Mouse (Mus musculus) ES-E14 (cell line): ENCODE measurements at regions not wholly inside any gene's neighbourhood (a gene's known extent, or its start where the extent isn't known, plus 50 kb on each side); places are given as distances from the start of the nearest gene placed in this dataset.
A peak's percentile ranks its signal among the peaks of the same experiment; 100 is the strongest.

Experiments used
- DNase-seq: peaks from one replicate; pipeline ENCODE4 v3.0.0-alpha.2; 2013; ENCODE audit warnings: low read depth, low spot score
- H3K27ac ChIP-seq: 2 replicates; pipeline ENCODE4 v1.5.1; 2012; ENCODE audit warnings: low read depth, mild to moderate bottlenecking, low read length, moderate library complexity, mixed read lengths; ENCODE audit not compliant: poor library complexity, insufficient read depth, severe bottlenecking
- H3K36me3 ChIP-seq: 2 replicates; pipeline ENCODE4 v1.6.1; 2012; ENCODE audit warnings: mild to moderate bottlenecking, low read length, moderate library complexity, mixed read lengths; ENCODE audit not compliant: control insufficient read depth, poor library complexity, insufficient read depth, severe bottlenecking
- H3K4me1 ChIP-seq, 2 experiments: fragments of 150-350 bp in 1 of 2; sonication (generic) in 1 of 2; 2 replicates each; pipeline ENCODE4 v1.6.1; 2012; ENCODE audit warnings: low read length in 2 of 2, mild to moderate bottlenecking in 1 of 2, mixed read lengths in 1 of 2; ENCODE audit not compliant: control insufficient read depth in 2 of 2, insufficient read depth in 2 of 2, poor library complexity in 1 of 2
- H3K4me3 ChIP-seq, 2 experiments: fragments of 150-350 bp in 1 of 2; sonication (generic) in 1 of 2; 2 replicates each; pipeline ENCODE4 v1.5.1; 2012; ENCODE audit warnings: low read length in 2 of 2, low read depth in 1 of 2, mild to moderate bottlenecking in 1 of 2, mixed read lengths in 1 of 2; ENCODE audit not compliant: insufficient read depth in 1 of 2, poor library complexity in 1 of 2, severe bottlenecking in 1 of 2
- H3K9ac ChIP-seq: 2 replicates; pipeline ENCODE4 v1.6.1; 2012; ENCODE audit warnings: low read depth, mild to moderate bottlenecking, low read length, mixed read lengths; ENCODE audit not compliant: poor library complexity, insufficient read depth, severe bottlenecking
- H3K9me3 ChIP-seq: fragments of 150-350 bp; sonication (generic); 2 replicates; pipeline ENCODE4 v1.6.1; 2012; ENCODE audit warnings: low read depth, mild to moderate bottlenecking, low read length; ENCODE audit not compliant: control insufficient read depth, insufficient read depth
- CHD2 ChIP-seq: IDR thresholded peaks from 2 replicates; pipeline ENCODE4 v1.6.1; 2014; ENCODE audit warnings: mild to moderate bottlenecking, low read depth, low read length, inconsistent platforms
- HCFC1 ChIP-seq: IDR thresholded peaks from 2 replicates; pipeline ENCODE4 v1.6.1; 2012; ENCODE audit warnings: low read length, inconsistent platforms, borderline replicate concordance; ENCODE audit not compliant: insufficient read depth
- MAFK ChIP-seq: IDR thresholded peaks from 2 replicates; pipeline ENCODE4 v1.6.1; 2014; ENCODE audit warnings: mild to moderate bottlenecking, low read depth, low read length, inconsistent platforms; ENCODE audit not compliant: insufficient read depth
- ZC3H11A ChIP-seq: IDR thresholded peaks from 2 replicates; pipeline ENCODE4 v1.6.1; 2012; ENCODE audit warnings: low read depth, mild to moderate bottlenecking, inconsistent platforms, low read length, borderline replicate concordance
- ZNF384 ChIP-seq: IDR thresholded peaks from 2 replicates; pipeline ENCODE4 v1.6.1; 2012; ENCODE audit warnings: low read depth, low read length, inconsistent platforms
- in situ Hi-C, 2 experiments: fragments of 600-800 bp; cut with MboI; formaldehyde crosslinking; loops; one replicate each; pipeline ENCODE4 v1.15.1; 2025; ENCODE audit warnings: low sequenced_read_pairs in 2 of 2, inconsistent platforms in 1 of 2; ENCODE audit not compliant: unreplicated experiment in 2 of 2

DNA sequence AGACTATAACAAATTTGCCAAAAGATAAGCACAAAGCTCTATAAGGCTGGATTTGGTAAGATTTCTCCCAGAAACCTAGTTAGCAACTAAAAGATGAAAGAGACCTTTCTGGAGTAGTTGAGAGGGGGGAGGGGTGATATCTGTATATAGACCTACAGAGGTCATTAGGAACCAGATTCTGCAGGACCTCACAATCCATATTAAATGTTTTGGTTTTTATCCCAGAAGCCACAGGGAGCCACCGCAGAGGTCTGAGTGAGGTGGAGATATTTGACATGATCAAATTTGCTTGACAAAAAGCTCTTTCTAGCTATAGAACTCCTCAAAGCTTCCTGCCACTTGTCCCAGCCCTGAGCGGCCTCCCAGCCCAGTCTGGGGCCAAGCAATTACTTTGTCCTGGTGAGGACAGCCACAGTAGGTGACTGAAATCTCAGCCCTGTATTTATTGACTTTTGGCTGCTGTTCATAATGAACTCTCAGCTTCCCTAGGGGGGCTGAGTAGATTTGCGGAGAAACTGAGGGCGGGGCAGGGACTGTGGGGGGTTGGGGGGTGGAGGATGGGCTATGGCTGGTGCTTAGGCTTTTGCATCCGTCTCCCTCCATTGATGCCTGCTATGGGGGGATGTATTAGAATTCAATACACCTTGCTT, 128.5 kb downstream of the Gp2 start:
- peak; percentile 7 for DNase-seq
- no peak overlapping the region for H3K4me3 ChIP-seq
- H3K27ac ChIP-seq = no peak overlapping the region
- no peaks in the 10 kb centered on the region for H3K9me3 ChIP-seq
- H3K9ac ChIP-seq = no peak overlapping the region
- no peaks in the 10 kb centered on the region for H3K36me3 ChIP-seq
- no peak for TF ChIP-seq ZNF384
- no peak for TF ChIP-seq HCFC1
- TF ChIP-seq MAFK = no peak
- TF ChIP-seq CHD2 = no peak
- no peak for TF ChIP-seq ZC3H11A
- peaks cover 0 to 4% of the 10 kb centered on the region in 2 experiments; a peak in 2 of 4 replicates for H3K4me1 ChIP-seq
- in situ Hi-C loops = no loop called here

DNA sequence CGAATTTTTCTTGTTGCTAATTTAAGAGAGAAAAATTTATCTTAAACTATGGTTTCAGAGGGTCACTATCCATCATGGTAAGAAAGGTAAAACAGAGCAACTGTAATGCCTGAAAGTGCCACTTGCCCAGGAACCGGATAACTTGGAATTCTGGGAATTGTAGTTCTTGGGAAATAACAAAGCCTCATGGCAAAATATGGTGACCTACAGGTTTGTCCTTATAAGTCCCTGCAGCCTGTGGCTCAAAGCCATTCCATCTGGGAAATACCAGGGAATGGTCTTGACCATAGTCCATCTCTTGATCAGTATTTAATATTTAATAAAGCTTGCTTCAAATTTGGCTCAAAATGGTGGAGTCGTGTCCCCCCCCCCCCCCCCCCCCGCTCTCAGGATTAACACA, 111.9 kb upstream of the Gpr139 start:
- H3K4me3 ChIP-seq = no peak overlapping the region
- no peaks in the 10 kb centered on the region for H3K36me3 ChIP-seq
- TF ChIP-seq HCFC1 (peak; percentile 84), CHD2 (no peak)
- H3K4me1 ChIP-seq = no peaks in the 10 kb centered on the region
- H3K9me3 ChIP-seq = no peaks in the 10 kb centered on the region
- H3K27ac ChIP-seq = no peak overlapping the region
- no peak overlapping the region for H3K9ac ChIP-seq
- DNase-seq = peak; percentile 9
- in situ Hi-C loops = no loop called here

DNA sequence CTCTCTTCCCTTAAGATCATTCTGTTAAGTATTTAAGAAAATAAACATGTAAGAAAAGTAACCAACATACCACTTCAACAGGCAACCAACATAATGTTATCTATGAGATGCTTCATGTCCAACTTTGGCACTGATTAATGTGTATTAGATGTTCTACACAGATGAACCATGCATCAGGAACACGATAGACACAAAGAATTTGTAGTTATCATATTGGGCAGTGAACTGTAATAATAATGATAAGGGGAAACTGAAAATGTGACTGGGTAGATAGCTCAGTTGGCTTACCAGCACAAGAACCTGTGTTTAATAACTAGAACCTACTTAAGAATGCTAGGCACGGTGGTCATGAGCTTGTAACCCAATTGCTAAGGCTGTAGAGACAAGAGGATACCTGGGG, 107.0 kb upstream of the Gpr139 start:
- H3K36me3 ChIP-seq = no peaks in the 10 kb centered on the region
- TF ChIP-seq HCFC1 = no peak
- no peak for TF ChIP-seq ZC3H11A
- TF ChIP-seq ZNF384 = no peak
- TF ChIP-seq CHD2 = no peak
- TF ChIP-seq MAFK = no peak
- no peak overlapping the region for H3K9ac ChIP-seq
- no peaks in the 10 kb centered on the region for H3K9me3 ChIP-seq
- no peak for DNase-seq
- H3K4me1 ChIP-seq = no peaks in the 10 kb centered on the region
- H3K4me3 ChIP-seq = no peak overlapping the region
- H3K27ac ChIP-seq = no peak overlapping the region
- in situ Hi-C loops = no loop called here

DNA sequence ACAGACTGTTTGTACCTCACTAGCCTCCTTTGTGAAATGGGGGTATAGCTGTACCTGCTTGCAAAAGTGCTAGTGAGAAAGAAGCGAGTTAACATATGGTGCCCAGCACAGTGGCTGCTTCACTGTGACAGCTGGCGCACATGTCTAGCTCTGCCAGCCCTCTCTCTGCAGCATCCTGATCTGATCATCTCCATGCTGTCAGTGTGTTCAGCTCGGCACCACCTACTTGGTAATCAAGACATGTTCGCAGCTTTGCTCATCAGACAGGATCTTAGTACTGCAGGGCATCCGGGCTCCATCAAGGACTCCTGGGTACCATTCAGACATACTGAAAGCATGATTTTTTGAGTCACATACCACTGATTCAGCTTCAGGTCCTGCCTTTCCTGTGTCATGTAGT, 100.9 kb upstream of the Gpr139 start:
- Histone ChIP-seq H3K27ac (no peak overlapping the region), H3K4me1 (no peaks in the 10 kb centered on the region), H3K4me3 (no peak overlapping the region), H3K9me3 (no peaks in the 10 kb centered on the region), H3K9ac (no peak overlapping the region), H3K36me3 (no peaks in the 10 kb centered on the region)
- no peak for DNase-seq
- no peak for TF ChIP-seq HCFC1
- TF ChIP-seq ZNF384 = no peak
- TF ChIP-seq ZC3H11A = no peak
- no peak for TF ChIP-seq MAFK
- TF ChIP-seq CHD2 = no peak
- in situ Hi-C loops = no loop called here
